Mouse (Mus musculus) heart, postnatal 0 days (tissue): ENCODE results near the gene Lgals1. TPM values are rescaled to one million over a fixed set of nuclear protein-coding genes. Genes with fewer than 3 reads are reported as not detected.

Source experiments
- ATAC-seq: fragments of 200-750 bp; cut with Nextera tagmentation; 2 replicates; pipeline ENCODE4 v1.8.0; 2017; ENCODE audit warnings: low read depth, moderate number of reproducible peaks, moderate library complexity; ENCODE audit not compliant: insufficient read depth
- DNase-seq: peaks from one replicate; pipeline ENCODE4 v3.0.0-alpha.2; 2016; ENCODE audit warnings: low spot score
- H3K27ac ChIP-seq: fragments of 300-500 bp; sonication (generic); 2 replicates; pipeline ENCODE4 v1.5.1; 2014; ENCODE audit warnings: low read depth, mild to moderate bottlenecking
- H3K27me3 ChIP-seq: fragments of 300-500 bp; sonication (generic); 2 replicates; pipeline ENCODE4 v1.6.1; 2014; ENCODE audit warnings: low read length, mixed read lengths; ENCODE audit not compliant: control insufficient read depth, insufficient read depth
- H3K36me3 ChIP-seq: fragments of 300-500 bp; sonication (generic); replicated peaks from 2 replicates; pipeline ENCODE4 v1.6.1; 2014; ENCODE audit warnings: low read length, mixed read lengths; ENCODE audit not compliant: control insufficient read depth, insufficient read depth
- H3K4me1 ChIP-seq: fragments of 300-500 bp; sonication (generic); 2 replicates; pipeline ENCODE4 v1.6.1; 2014; ENCODE audit warnings: antibody characterized with exemption; ENCODE audit not compliant: control insufficient read depth, insufficient read depth
- H3K4me2 ChIP-seq: fragments of 300-500 bp; sonication (generic); 2 replicates; pipeline ENCODE4 v1.6.1; 2014; ENCODE audit warnings: low read depth, mild to moderate bottlenecking, low read length, moderate library complexity
- H3K4me3 ChIP-seq: fragments of 300-500 bp; sonication (generic); 2 replicates; pipeline ENCODE4 v1.5.1; 2014; ENCODE audit warnings: low read depth, low read length
- H3K9ac ChIP-seq: fragments of 300-500 bp; sonication (generic); replicated peaks from 2 replicates; pipeline ENCODE4 v1.6.1; 2014; ENCODE audit warnings: low read depth, low read length, mixed read lengths
- H3K9me3 ChIP-seq: fragments of 300-500 bp; sonication (generic); replicated peaks from 2 replicates; pipeline ENCODE4 v1.6.1; 2016; ENCODE audit warnings: low read length; ENCODE audit not compliant: control insufficient read depth
- CTCF ChIP-seq: IDR thresholded peaks from 2 replicates; pipeline ENCODE4 v1.5.1; 2016; ENCODE audit warnings: antibody characterized with exemption, control low read depth, low read depth
- EP300 ChIP-seq: IDR thresholded peaks from 2 replicates; pipeline ENCODE4 v1.6.1; 2016; ENCODE audit warnings: antibody characterized with exemption, low read depth
- WGBS: fragments of 180-500 bp; shearing (Covaris S2); extraction: QIAGEN DNeasy Blood & Tissue Kit; methylation state at CpG from one replicate; pipeline ENCODE4 v1.1.7; 2014; 5-methylcytosine and 5-hydroxymethylcytosine counted together
- polyA plus RNA-seq: library from polyadenylated mRNA; unstranded; fragments of >200 nt; fragmentation: Nextera tagmentation; extraction: Ambion mirVana; gene quantifications from 2 replicates; pipeline ENCODE4 v1.2.1, GENCODE M21; 2015
- total RNA-seq: library from RNA; depleted of rRNA; stranded (reverse); fragments of >200 nt; gene quantifications from 2 replicates; pipeline ENCODE4 v1.2.3, GENCODE M21; 2014; ENCODE audit warnings: low replicate concordance

Lgals1 gene
- total and polyA plus RNA-seq, 2 experiments from 2014 or later, result 709 to 800 TPM

DNA sequence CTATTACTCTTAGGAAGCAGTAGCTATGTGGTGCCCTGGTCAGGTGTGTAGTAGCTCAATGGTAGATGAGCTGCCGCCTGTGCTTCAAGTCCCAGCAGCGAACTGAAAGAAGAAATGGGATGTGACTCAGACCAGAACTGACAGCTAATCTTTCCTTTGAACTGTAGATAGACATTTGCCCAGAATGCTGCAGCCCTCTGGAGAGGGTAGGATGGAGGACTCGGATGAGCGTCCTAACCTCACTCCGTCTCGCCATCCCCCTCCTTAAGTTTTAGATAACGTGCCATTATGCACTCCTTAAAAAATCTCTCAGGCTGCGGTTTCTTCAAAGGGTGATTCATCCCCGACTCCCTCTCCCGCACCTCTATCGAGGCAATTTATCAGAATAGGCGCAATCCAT, 6.6 kb upstream of the Lgals1 start:
- Histone ChIP-seq H3K36me3 (0 out of 2 replicates have a peak, but pooled peaks cover 5% of the 10 kb centered on the region), H3K4me1 (peaks cover 2% of the 10 kb centered on the region; the same call in 1 of the 2 replicates), H3K4me2 (no peak overlapping the region), H3K4me3 (no peak overlapping the region), H3K27ac (no peak overlapping the region), H3K27me3 (no peaks in the 10 kb centered on the region), H3K9ac (no peak overlapping the region), H3K9me3 (no peaks in the 10 kb centered on the region)
- ATAC-seq, result no peak
- DNase-seq, result no peak
- WGBS, result 66% methylated on average over 12 of the region's 12 CpGs
- TF ChIP-seq CTCF (no peak), EP300 (no peak)

DNA sequence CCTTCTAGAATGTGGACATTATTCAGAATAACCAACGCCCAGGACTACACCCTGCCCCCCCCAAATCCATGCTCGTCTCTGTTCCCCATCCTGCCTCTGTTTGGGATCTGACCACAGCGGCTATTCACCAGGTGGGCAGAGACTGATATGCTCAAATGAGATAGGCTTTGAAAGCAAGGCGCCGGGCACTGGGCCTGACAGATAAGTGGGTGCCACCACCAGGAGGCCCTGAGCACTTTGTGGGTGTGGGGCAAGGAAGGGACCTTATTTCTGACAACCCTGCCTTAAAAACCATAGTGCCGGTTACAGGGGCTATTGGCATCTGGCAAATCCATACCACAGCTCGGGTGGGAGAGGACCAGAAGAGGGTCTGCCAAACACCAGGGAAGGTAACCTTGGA, 3.8 kb upstream of the Lgals1 start:
- H3K9me3 ChIP-seq, result no peaks in the 10 kb centered on the region
- no peak for DNase-seq
- no peak overlapping the region for H3K9ac ChIP-seq
- WGBS, result 74% methylated on average over 7 of the region's 7 CpGs
- no peak overlapping the region for H3K27ac ChIP-seq
- H3K4me1 ChIP-seq, result peaks cover 23% of the 10 kb centered on the region
- H3K4me2 ChIP-seq, result no peak overlapping the region
- H3K27me3 ChIP-seq, result no peaks in the 10 kb centered on the region
- H3K4me3 ChIP-seq, result no peak overlapping the region
- H3K36me3 ChIP-seq, result 0 out of 2 replicates have a peak, but pooled peaks cover 5% of the 10 kb centered on the region
- no peak for ATAC-seq
- TF ChIP-seq CTCF, result no peak
- TF ChIP-seq EP300, result no peak

DNA sequence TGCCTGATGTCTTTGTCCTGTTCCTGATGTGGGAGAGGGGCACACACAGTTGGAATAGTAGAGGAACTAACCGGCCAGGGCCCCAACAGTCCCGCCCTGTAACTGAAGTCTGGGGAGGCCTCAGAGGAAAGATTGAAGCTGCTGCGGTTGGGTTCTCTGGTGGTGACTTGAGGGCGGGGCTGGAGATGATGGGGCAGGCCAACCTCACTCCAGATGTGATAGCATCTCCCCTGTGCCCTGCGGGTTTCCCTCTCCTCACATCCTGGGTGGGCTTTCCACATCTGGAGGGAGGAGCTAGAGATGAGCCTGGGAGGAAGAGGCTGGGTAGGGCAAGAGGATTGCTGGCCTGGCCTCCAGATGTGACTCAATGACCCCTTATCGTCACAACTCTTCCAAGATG, 2.9 kb upstream of the Lgals1 start:
- 0 out of 2 replicates have a peak, but pooled peaks cover 5% of the 10 kb centered on the region for H3K36me3 ChIP-seq
- H3K9ac ChIP-seq, result no peak overlapping the region
- no peaks in the 10 kb centered on the region for H3K9me3 ChIP-seq
- H3K4me3 ChIP-seq, result no peak overlapping the region
- WGBS, result 62% methylated on average over 6 of the region's 6 CpGs
- no peak for DNase-seq
- H3K4me1 ChIP-seq, result peaks cover 26% of the 10 kb centered on the region
- ATAC-seq, result no peak
- no peak overlapping the region for H3K27ac ChIP-seq
- H3K27me3 ChIP-seq, result no peaks in the 10 kb centered on the region
- no peak for TF ChIP-seq CTCF
- TF ChIP-seq EP300, result no peak
- H3K4me2 ChIP-seq, result no peak overlapping the region

DNA sequence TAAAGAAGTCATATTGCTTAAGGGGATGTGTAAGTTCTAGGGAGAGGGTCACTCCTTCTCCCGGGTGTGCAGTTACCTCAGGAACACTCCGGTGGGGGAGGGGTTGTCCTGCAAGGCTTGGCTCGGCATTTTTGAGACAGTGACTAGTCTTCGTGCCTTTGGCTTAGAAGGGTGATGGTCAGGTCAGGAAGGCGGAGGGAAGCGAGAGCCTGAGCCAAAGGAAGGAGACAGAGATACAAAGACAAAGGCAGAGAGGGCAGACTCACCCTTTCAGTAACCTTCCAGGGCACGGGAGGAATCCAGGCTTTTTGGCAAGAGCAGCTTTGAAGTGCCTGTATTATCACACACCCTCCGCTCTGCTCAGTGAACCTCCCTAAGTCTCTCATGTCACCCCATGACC, 1.4 kb upstream of the Lgals1 start:
- Histone ChIP-seq H3K36me3 (peaks cover 4% of the 10 kb centered on the region; the same call in 1 of the 2 replicates), H3K9me3 (no peaks in the 10 kb centered on the region), H3K4me2 (no peak overlapping the region), H3K4me1 (peaks cover 26% of the 10 kb centered on the region), H3K4me3 (no peak overlapping the region), H3K9ac (0 out of 2 replicates have a peak overlapping the region, but pooled peaks have one; percentile 11), H3K27me3 (no peaks in the 10 kb centered on the region), H3K27ac (peak overlapping the region; percentile 91)
- ATAC-seq (no peak), DNase-seq (no peak)
- TF ChIP-seq CTCF (no peak), EP300 (no peak)
- WGBS, result 27% methylated on average over 8 of the region's 8 CpGs

DNA sequence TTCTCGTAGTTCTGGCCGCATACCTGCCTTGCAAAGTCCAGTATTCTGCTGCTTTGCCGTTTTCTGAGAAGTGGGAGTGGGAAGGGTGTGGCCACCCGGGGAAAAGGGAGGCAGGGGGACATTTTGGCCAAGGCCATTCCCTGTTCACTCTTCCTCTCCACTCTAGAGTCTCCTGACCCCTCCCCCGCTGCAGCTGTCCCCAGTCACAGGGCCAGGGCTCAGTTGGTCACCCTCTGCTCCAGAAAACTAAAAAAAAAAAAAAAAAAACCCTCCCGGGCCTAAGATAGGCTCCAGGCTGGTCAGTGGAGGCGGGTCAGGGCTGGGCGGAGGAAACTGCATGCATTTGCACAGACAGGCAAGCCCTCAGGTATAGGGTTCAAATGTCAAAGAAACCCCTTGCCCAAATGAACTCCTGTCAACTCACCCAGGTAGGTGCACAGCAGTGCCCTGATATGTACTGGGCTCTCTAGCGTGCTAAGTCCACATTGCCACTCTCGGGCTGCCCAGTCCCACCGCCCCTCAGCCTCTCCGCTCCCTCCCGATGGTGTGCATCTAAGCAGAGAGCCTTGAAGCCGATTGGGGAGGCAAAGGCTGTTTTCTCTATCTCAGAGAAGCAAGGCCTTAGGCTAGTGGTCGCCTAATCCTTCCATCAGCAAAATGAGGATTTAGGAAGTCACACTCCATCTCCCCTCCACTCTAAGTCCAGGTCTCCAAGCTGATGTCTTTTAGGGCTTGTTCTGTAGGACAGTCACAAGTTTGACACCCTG, 679 bp downstream of the Lgals1 start:
- DNase-seq (no peak), ATAC-seq (no peak)

More for the DNA sequence above, 679 bp downstream of the Lgals1 start:
- 18% methylated on average over 15 of the region's 15 CpGs for WGBS
- peak overlapping the region; percentile 44 for H3K9ac ChIP-seq
- peak overlapping the region; percentile 45 for H3K4me3 ChIP-seq
- no peaks in the 10 kb centered on the region for H3K9me3 ChIP-seq
- H3K27ac ChIP-seq, result peak overlapping the region; percentile 91
- H3K4me2 ChIP-seq, result peak overlapping the region; percentile 76
- H3K27me3 ChIP-seq, result no peaks in the 10 kb centered on the region
- peaks cover 5% of the 10 kb centered on the region; the same call in 1 of the 2 replicates for H3K36me3 ChIP-seq
- TF ChIP-seq EP300 (no peak), CTCF (no peak)
- H3K4me1 ChIP-seq, result peaks cover 26% of the 10 kb centered on the region
